Mouse (Mus musculus) frontal cortex, postnatal 14 days (tissue): ENCODE data around the gene Polr3e.
A peak's percentile ranks its signal among the peaks of the same experiment; 100 is the strongest.

ENCODE experiments used
- DNase-seq, 2 experiments: peaks; one replicate each; pipeline ENCODE4 v3.0.0; 2022; ENCODE audit warnings: low spot score in 2 of 2

Gene Polr3e

DNA sequence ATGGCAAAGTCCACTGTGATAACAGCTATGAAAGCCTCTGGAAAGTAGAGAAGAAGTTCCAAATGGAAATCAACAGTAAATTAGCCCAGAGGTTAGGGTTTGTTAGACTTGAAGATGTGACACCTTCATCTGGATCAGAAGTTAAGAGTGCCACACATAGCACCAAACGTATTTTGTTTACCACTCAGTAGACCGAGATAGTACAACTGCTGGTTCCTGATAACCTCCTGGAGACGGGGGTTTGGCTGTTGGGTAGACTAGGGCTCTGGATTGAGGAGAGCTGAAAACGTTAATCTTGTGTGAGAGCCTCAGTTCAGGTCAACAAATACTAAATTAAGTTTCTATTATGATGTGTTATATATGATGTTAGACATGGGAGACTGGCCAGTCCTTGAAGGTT, 62.5 kb downstream of the Polr3e start:
- no peak for DNase-seq

DNA sequence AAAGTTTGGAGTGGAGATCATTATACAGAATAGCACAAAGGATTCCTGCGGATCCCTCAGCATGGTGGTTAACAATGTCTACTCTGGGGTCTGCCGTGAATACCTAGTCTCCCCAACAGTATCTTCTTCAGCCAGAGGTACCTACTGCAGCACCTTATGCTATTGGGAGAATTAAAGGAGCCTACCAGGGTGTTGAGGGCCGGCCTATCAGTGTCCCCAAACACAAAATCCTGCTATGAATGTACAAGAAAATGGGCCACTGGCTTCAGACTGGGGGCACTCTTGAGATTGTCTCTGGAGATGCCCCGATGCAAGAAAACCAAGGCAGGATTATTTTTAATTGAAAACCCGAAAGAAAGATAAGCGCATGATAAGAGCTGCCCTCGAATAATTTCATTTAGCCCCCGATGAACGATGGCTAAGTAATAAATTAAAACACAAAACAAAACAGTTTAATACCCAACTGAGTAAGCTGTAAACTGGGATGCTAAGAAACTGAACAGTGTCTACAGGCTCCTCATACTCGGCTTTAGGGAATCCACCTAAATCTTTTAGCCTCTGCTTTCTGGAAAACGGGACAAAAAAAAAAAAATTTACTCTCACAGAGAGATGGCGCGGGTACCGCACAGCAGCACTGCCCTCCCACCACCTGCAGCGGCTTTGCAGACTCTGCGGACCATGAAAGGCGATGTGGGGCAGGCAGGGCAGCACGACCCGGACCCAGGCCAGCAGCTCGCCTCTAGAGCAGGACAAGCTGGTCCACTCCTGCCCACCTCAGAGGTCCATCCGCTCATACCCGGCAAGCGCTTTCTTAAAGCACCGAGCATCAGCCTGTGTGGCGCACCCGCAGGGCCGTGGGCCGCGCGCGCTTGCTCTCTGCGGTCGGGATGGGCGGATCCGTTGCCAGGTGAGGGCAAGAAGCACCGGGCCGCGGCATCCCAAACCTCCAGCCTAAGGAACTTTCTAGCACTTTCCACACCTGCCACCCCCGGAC, 63.7 kb downstream of the Polr3e start:
- DNase-seq, result peak; percentile 8 to 21

DNA sequence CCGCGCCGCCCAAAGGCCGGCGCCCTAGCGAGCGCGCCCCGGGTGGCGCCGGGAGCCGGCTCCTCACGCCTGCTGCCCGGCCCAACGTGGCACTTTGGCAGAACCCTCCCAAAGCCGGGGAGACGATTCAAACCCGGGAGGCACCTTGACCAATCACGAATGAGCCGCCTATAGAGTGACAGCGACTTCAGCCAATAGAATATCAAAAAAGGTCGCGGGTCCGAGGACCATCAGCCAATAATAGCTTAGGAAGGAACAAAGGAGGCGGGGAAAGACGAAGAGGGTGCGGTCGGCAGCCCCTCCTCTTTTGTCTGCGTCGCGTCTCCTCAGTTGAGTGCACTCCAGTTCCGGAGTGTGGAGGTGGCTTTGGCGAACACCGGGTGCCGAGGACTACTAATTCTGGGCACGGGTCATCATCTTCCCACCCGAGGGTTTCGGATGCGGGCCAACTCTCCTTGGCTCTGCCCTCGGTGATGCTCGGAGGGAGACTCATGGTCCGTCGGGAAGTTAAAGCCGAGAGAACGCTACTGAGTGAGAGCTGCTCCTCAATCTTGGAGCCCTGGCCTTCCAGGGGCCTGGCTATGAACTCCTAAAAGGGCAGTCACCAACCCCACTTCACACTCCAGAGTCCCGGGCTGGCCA, 64.8 kb downstream of the Polr3e start, which contains the start of the genes Cdr2 and Mfsd13b:
Gene Cdr2 (minus strand): TSS at position 113 of the 642 bp plus-strand sequence.
Gene Mfsd13b (plus strand): TSS at position 310 of the 642 bp plus-strand sequence.
- DNase-seq, result peak; percentile 91 to 95

DNA sequence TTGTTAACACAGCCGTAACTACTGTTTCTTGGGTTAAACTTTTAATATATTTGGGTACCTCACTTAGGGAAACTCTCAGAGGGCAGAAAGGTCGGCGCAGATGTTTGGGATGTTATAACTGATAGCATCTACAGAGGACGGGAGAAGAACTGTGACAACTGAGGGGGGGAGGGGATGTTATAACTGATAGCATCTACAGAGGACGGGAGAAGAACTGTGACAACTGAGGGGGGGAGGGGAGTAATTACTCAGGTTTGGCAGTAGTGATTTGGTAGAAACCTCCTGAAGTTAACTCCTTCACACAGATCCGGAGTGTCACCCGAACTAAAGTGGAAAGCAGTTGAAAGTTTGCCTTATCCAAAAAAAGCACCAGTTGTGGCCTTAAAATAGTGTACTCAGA, 65.4 kb downstream of the Polr3e start:
- DNase-seq, result no peak

DNA sequence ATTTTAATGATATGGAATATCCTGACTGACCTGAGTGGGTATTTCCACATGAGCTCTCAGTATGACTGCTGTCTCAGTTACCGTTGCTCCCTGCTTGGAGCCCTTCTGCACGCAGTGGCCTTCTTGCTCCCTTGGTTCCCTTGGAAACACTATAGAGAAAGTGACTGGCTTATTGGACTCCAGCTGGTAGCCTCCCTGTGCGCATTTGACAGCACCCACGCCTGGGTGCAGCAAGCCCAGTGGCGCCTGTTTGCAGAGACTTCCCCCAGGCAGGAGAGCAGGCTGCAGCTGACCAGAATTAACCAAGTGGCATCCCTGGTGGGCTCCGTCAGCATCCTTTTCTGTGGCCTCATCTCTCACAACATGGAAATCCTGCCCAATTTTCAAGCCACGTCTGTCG, 73.6 kb downstream of the Polr3e start:
- DNase-seq, result no peak
